Mouse (Mus musculus) telencephalon, adult 2 months (tissue): ENCODE measurements around the gene Elavl1.
"Not testable (repeated sequence)": the region's sequence is repeated elsewhere in the genome, so short reads cannot be mapped to it uniquely, and the experiment has no call there.

Source experiments
- DNase-seq: peaks from one replicate; pipeline ENCODE4 v3.0.0-alpha.2; 2011; ENCODE audit warnings: low read depth, low spot score

The Elavl1 gene

DNA sequence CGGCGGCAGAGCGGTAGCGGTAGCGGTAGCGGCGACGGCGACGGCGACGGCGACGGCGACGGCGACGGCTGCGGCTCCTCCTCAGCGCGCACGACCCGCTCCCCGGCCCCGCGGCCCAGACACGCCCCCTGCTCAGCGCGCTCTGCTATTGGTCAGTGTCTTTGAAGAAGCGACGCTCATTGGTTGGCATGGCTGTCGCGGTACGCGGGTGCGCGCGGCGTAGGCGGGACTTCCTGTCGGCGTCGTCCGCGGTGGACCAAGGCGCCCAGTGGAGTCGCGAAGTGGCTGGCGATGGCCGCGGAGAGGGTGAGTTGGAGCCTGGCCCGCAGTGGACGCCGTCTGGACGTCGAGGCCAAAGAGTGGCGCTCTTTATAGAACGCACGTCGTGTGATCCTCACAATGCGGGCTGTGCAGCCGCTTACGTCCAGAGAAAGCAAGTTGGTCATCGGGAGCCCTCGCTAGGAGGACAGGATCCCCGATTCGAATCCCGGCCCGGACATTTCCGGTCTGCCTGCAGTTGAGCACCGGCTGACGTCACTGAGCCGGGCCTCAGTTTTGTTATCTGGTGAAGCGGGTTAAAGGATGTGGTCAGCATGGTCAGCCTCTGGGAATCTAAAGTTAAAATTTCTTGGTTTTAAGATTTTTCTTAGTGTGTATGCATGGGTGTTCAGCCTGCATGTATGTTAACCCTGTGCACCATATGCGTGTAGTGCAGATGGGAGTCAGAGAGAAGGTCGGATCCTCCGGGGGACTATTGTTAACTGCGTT is at the start of gene Elavl1, which contains the start of gene Ccl25:
Gene Elavl1, minus strand, starts transcription at position 431 of the 768 bp plus-strand sequence.
Gene Ccl25, plus strand, starts transcription at position 228 of the 768 bp plus-strand sequence.
- DNase-seq: peak; percentile 96

DNA sequence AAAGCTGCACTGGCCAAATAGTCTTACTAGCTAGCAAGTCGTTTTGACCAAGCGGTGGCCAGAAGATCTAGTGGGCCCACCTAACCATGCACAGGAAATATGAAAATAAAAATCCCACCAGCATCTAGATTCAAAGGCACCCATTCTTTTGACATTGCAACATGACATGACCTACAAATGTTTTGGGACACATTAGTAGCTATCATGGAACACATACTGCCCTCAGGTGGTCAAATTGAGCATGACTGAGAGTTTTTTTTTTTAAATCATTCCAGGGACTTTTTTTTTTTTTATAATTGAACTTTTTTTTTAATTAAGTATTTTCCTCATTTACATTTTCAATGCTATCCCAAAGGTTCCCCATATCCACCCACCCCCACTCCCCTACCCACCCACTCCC is 47.4 kb upstream of the Elavl1 start:
- DNase-seq: no peak

GRCm38 (mm10) chr8:4370078-4370477 is 44.9 kb upstream of the Elavl1 start:
- no peak for DNase-seq

- DNase-seq: no peak
These were observed 43.3 kb upstream of the Elavl1 start for GRCm38 (mm10) chr8:4368470-4368869.

GRCm38 (mm10) chr8:4367808-4368207 is 42.6 kb upstream of the Elavl1 start:
- no peak for DNase-seq

GRCm38 (mm10) chr8:4366189-4366588 is 41.0 kb upstream of the Elavl1 start:
- no peak for DNase-seq

GRCm38 (mm10) chr8:4360922-4361321 is 35.7 kb upstream of the Elavl1 start:
- no peak for DNase-seq

DNA sequence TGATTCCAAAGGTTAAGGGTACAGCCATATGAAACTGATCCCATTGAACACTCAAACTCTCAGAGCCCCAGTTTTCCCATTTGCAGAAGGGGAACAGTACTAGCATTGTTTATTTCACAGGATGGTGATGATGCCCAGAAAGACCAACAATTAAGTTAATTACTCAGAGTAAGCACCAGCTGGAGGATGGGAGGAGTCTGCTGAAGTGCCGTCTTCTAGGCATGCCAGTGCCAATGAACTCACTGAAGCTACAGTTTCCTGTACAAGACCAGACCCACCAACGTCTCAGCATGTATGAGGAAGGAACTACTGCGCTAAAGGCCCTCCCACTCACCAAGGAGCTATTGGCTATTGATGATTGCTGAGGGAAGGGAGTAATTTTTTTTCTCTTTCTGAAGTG is 34.1 kb upstream of the Elavl1 start:
- no peak for DNase-seq

DNA sequence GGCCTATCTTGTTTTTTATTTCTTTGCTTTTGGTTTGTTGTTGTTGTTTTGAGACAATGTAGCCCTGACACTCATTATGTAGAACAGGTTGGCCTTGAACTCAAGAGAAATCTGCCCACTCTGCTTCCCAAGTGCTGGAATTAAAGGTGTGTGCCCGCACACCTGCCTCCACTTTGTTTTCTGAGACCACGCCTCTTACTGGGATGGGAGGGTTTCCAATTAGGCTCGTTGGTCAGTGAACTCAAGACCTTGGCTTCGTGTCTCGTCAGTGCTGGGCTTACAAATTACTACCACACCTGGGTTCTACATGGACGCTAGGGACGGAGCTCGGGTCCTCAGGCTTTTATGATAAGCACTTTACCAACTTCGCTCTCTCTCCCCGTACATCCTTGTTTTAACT is 30.2 kb upstream of the Elavl1 start:
- DNase-seq: no peak

DNA sequence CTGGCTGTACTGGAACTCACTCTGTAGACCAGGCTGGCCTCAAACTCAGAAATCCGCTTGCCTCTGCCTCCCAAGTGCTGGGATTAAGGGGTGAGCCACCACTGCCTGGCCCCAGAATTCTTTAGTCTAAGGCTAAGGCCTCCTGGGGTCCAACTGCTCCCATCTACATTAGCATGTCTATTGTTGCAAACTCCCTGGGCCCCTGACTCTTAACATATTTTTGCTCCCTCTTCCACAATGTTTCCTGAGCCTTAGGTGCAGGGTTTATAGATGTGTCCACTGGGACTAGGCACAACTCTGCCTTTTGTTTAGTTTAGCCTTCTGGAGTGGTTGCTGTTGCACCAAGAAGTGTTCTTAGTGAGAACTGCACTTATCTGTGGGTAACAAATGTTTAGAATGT is 29.3 kb upstream of the Elavl1 start:
- no peak for DNase-seq

GRCm38 (mm10) chr8:4353741-4354140 is 28.5 kb upstream of the Elavl1 start:
- no peak for DNase-seq

GRCm38 (mm10) chr8:4352562-4352961 is 27.3 kb upstream of the Elavl1 start:
- not testable (repeated sequence) for DNase-seq

- DNase-seq: no peak
These were observed 25.4 kb upstream of the Elavl1 start for GRCm38 (mm10) chr8:4350618-4351017.

GRCm38 (mm10) chr8:4349335-4349734 is 24.1 kb upstream of the Elavl1 start:
- DNase-seq: no peak

- no peak for DNase-seq
These were observed 23.1 kb upstream of the Elavl1 start for GRCm38 (mm10) chr8:4348275-4348674.

- DNase-seq: no peak
These were observed 22.4 kb upstream of the Elavl1 start for GRCm38 (mm10) chr8:4347661-4348060.

GRCm38 (mm10) chr8:4340207-4340606 is 15.0 kb upstream of the Elavl1 start:
- DNase-seq: no peak

DNA sequence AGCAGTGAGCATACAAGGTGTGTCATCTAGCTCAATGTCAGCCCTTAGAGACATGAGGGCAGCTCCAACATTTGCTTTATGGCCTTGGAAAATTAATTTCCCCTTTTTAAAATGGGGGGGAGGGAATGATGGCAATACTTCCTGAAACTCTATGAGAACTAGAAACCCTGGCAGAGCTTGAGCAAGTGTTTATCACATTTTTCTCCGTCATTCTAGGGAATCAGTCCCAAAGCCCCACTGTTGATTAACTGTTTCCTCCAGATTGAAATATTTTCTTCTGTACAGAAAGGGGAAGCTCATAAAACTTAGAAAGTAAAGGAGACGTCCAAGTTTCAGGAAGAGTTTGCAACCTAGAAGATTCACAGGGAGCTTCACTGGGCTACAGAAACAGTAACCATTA is 10.5 kb upstream of the Elavl1 start:
- DNase-seq: no peak

- no peak for DNase-seq
These were observed 8.8 kb upstream of the Elavl1 start for GRCm38 (mm10) chr8:4333966-4334365.

DNA sequence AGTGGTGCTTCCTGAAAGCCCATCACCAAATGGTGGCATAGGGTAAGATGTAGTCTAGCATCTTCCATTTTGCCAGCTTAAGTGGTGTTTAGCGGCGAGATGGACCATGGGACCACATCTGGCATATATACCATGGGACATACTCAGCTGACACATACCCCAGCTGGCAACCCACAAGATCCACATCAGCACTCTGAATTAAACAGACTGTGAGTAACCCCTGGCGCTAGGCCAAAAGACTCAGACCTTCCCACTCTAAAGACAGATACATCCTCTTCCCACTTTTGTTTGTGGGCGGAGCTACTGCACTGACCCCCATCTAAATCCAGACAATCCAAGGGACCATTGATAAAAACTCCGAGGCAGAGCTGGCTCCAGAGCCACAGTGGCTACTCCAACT is 3.8 kb upstream of the Elavl1 start:
- DNase-seq: no peak

DNA sequence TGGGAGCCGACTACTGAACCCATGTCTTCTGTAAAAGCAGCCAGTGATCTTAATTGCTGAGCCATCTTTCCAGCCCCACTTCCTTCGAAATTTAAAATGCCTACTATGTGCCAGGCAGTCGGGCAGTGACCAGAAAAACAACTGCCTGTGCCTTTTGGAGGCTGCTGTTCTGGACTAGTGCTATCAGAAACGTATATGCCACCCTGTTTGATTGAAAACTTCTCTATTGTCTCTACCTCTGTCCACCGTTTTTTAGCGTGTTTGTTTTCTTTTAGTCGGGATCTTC is 481 bp upstream of the Elavl1 start:
- no peak for DNase-seq

- peak; percentile 16 for DNase-seq
These were observed 688 bp downstream of the Elavl1 start for GRCm38 (mm10) chr8:4324525-4324924.

GRCm38 (mm10) chr8:4323917-4324316 is 1.3 kb downstream of the Elavl1 start:
- DNase-seq: no peak

GRCm38 (mm10) chr8:4322470-4322869 is 2.7 kb downstream of the Elavl1 start:
- DNase-seq: peak; percentile 44
